Mouse (Mus musculus) midbrain, embryonic 14.5 days (tissue): ENCODE data around the gene Rbm48. TPM values are rescaled to one million over a fixed set of nuclear protein-coding genes. Genes with fewer than 3 reads are reported as not detected.

Experiments used
- ATAC-seq: fragments of 200-750 bp; cut with Nextera tagmentation; 2 replicates; pipeline ENCODE4 v1.8.0; 2017; ENCODE audit warnings: moderate number of reproducible peaks, moderate library complexity; ENCODE audit not compliant: low FRiP score, low TSS enrichment
- DNase-seq: peaks from one replicate; pipeline ENCODE4 v3.0.0-alpha.2; 2015
- H3K27ac ChIP-seq: fragments of 300-500 bp; sonication (generic); replicated peaks from 2 replicates; pipeline ENCODE4 v1.5.1; 2014; ENCODE audit warnings: mild to moderate bottlenecking, low read depth, low read length, moderate library complexity
- H3K27me3 ChIP-seq: fragments of 300-500 bp; sonication (generic); 2 replicates; pipeline ENCODE4 v1.6.1; 2014; ENCODE audit warnings: low read length, control low read depth, mixed read lengths; ENCODE audit not compliant: control insufficient read depth, insufficient read depth
- H3K36me3 ChIP-seq: fragments of 300-500 bp; sonication (generic); 2 replicates; pipeline ENCODE4 v1.6.1; 2014; ENCODE audit warnings: low read length, control low read depth; ENCODE audit not compliant: control insufficient read depth, insufficient read depth
- H3K4me1 ChIP-seq: fragments of 300-500 bp; sonication (generic); 2 replicates; pipeline ENCODE4 v1.6.1; 2014; ENCODE audit warnings: mild to moderate bottlenecking, antibody characterized with exemption, low read length, control low read depth; ENCODE audit not compliant: control insufficient read depth, insufficient read depth
- H3K4me2 ChIP-seq: fragments of 300-500 bp; sonication (generic); 2 replicates; pipeline ENCODE4 v1.6.1; 2014; ENCODE audit warnings: mild to moderate bottlenecking, low read length, moderate library complexity
- H3K4me3 ChIP-seq: fragments of 300-500 bp; sonication (generic); replicated peaks from 2 replicates; pipeline ENCODE4 v1.5.1; 2014; ENCODE audit warnings: low read depth, low read length
- H3K9ac ChIP-seq: fragments of 300-500 bp; sonication (generic); replicated peaks from 2 replicates; pipeline ENCODE4 v1.6.1; 2014; ENCODE audit warnings: mild to moderate bottlenecking, low read length, moderate library complexity
- H3K9me3 ChIP-seq: fragments of 300-500 bp; sonication (generic); 2 replicates; pipeline ENCODE4 v1.6.1; 2016; ENCODE audit warnings: low read length, control low read depth, mixed read lengths; ENCODE audit not compliant: control insufficient read depth
- WGBS: fragments of 180-500 bp; shearing (Covaris S2); extraction: QIAGEN DNeasy Blood & Tissue Kit; methylation state at CpG from one replicate; pipeline ENCODE4 v1.1.7; 2014; 5-methylcytosine and 5-hydroxymethylcytosine counted together
- polyA plus RNA-seq: library from polyadenylated mRNA; unstranded; fragments of >200 nt; fragmentation: Nextera tagmentation; extraction: Ambion mirVana; gene quantifications from 2 replicates; pipeline ENCODE4 v1.2.1, GENCODE M21; 2014

The Rbm48 gene
- polyA plus RNA-seq, result 15.7 and 18.5 TPM in 2 replicates

GRCm38 (mm10) chr5:3596399-3596766, at the start of gene Rbm48:
Gene Rbm48, minus strand, starts transcription at chr5:3596585.
- under 1% methylated on average over 31 of the region's 31 CpGs for WGBS
- DNase-seq, result peak; percentile 91

GRCm38 (mm10) chr5:3645326-3645725, 48.9 kb upstream of the Rbm48 start:
- no peak overlapping the region for H3K27ac ChIP-seq
- DNase-seq, result no peak
- peaks cover 6% of the 10 kb centered on the region; the same call in 1 of the 2 replicates for H3K4me1 ChIP-seq
- ATAC-seq, result no peak
- WGBS, result 91% methylated on average over 6 of the region's 6 CpGs
- H3K9me3 ChIP-seq, result no peaks in the 10 kb centered on the region
- peak overlapping the region; percentile 13; the same call in 1 of the 2 replicates for H3K9ac ChIP-seq
- no peak overlapping the region for H3K4me2 ChIP-seq
- H3K4me3 ChIP-seq, result no peak overlapping the region
- no peaks in the 10 kb centered on the region for H3K27me3 ChIP-seq
- H3K36me3 ChIP-seq, result peaks cover 35% of the 10 kb centered on the region

More at GRCm38 (mm10) chr5:3596399-3596766, at the start of gene Rbm48:
- Histone ChIP-seq H3K4me3 (peak within 1 kb of the TSS; percentile 87), H3K9me3 (no peaks in the 10 kb centered on the region), H3K36me3 (peaks cover 12% of the 10 kb centered on the region), H3K27me3 (no peaks in the 10 kb centered on the region), H3K9ac (peak within 1 kb of the TSS; percentile 71), H3K4me1 (peaks cover 16% of the 10 kb centered on the region), H3K27ac (peak within 1 kb of the TSS; percentile 79), H3K4me2 (peak within 1 kb of the TSS; percentile 84)
- peak; percentile 87 for ATAC-seq

GRCm38 (mm10) chr5:3644621-3645020, 48.2 kb upstream of the Rbm48 start:
- Histone ChIP-seq H3K36me3 (peaks cover 36% of the 10 kb centered on the region), H3K27ac (no peak overlapping the region), H3K4me1 (peaks cover 6% of the 10 kb centered on the region; the same call in 1 of the 2 replicates), H3K4me2 (no peak overlapping the region), H3K9me3 (no peaks in the 10 kb centered on the region), H3K27me3 (no peaks in the 10 kb centered on the region), H3K9ac (no peak overlapping the region), H3K4me3 (no peak overlapping the region)
- ATAC-seq (no peak), DNase-seq (no peak)
- WGBS, result 97% methylated on average over 6 of the region's 6 CpGs

GRCm38 (mm10) chr5:3635286-3635685, 38.9 kb upstream of the Rbm48 start:
- WGBS, result 89% methylated on average over 8 of the region's 8 CpGs
- no peak overlapping the region for H3K4me3 ChIP-seq
- no peak for DNase-seq
- no peaks in the 10 kb centered on the region for H3K9me3 ChIP-seq
- no peaks in the 10 kb centered on the region for H3K27me3 ChIP-seq
- H3K27ac ChIP-seq, result no peak overlapping the region
- H3K4me2 ChIP-seq, result no peak overlapping the region
- H3K36me3 ChIP-seq, result peaks cover 52% of the 10 kb centered on the region
- H3K9ac ChIP-seq, result no peak overlapping the region
- ATAC-seq, result no peak
- no peaks in the 10 kb centered on the region for H3K4me1 ChIP-seq

DNA sequence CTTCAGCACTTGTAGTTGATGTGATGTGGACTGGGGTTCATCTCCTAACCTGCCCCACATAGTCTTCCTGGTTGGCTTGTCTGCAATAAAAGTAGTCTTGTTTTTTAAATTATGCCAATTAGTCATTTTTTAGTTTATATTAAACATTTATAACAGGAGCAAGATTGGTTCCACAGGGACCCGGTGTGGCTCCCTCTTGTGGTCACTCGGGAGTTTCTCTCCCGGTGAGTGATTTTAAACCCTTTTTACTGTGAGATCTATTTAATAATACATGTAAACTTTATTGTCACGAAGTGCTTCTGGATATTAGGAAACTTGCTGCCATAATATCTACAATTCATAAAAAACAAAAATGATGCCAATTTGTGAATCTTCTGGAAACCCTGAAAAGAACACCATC, 37.6 kb upstream of the Rbm48 start:
- Histone ChIP-seq H3K27ac (no peak overlapping the region), H3K4me2 (no peak overlapping the region), H3K9ac (no peak overlapping the region), H3K4me1 (no peaks in the 10 kb centered on the region), H3K9me3 (no peaks in the 10 kb centered on the region), H3K36me3 (peaks cover 60% of the 10 kb centered on the region), H3K4me3 (no peak overlapping the region), H3K27me3 (no peaks in the 10 kb centered on the region)
- 72% methylated on average over 4 of the region's 4 CpGs for WGBS
- ATAC-seq (no peak), DNase-seq (no peak)

GRCm38 (mm10) chr5:3633315-3633714, 36.9 kb upstream of the Rbm48 start:
- Histone ChIP-seq H3K4me1 (no peaks in the 10 kb centered on the region), H3K36me3 (peaks cover 61% of the 10 kb centered on the region), H3K4me3 (no peak overlapping the region), H3K4me2 (no peak overlapping the region), H3K9ac (no peak overlapping the region), H3K27ac (no peak overlapping the region), H3K27me3 (no peaks in the 10 kb centered on the region), H3K9me3 (no peaks in the 10 kb centered on the region)
- DNase-seq, result no peak
- WGBS, result 95% methylated on average over 13 of the region's 13 CpGs
- ATAC-seq, result no peak

- H3K27me3 ChIP-seq, result no peaks in the 10 kb centered on the region
- H3K27ac ChIP-seq, result no peak overlapping the region
- no peaks in the 10 kb centered on the region for H3K9me3 ChIP-seq
- no peak overlapping the region for H3K4me3 ChIP-seq
- no peak overlapping the region for H3K9ac ChIP-seq
- 92% methylated on average over 5 of the region's 5 CpGs for WGBS
- no peak overlapping the region for H3K4me2 ChIP-seq
- H3K4me1 ChIP-seq, result no peaks in the 10 kb centered on the region
- H3K36me3 ChIP-seq, result peaks cover 61% of the 10 kb centered on the region
- no peak for ATAC-seq
- no peak for DNase-seq
Measured at GRCm38 (mm10) chr5:3632285-3632684, 35.9 kb upstream of the Rbm48 start.

DNA sequence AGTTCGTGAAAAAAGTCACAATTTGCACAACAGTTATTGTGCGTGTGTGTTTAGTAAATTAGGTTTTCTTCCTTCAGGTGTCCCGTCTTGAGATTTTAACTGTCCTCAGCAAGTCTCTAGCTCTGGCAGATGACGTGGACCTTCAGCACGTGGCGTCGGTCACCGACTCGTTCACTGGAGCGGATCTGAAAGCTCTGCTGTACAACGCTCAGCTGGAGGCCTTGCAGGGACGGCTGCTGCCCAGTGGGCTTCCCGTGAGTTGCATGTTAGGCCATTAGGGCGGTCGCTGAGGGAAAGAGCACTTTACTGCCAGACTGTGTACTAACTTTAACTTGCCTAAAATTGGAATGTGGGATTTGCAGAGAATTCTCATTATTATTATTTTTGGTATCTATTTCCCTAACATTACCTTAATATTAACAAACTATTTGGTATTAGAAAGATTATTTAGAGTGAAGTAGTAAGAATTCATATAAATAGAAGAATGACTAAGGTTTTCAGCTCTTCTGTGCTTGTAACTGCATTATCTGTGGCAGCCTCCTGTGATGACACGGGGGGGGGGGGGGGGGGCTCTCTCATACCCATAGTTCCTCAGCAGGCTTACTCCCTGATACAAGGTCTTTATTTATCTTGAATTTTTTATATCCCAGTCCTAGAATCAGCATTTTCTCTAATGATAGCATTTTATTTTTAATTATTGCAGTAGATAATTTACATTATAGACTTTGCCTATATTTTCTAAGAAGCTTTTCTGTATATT, 35.3 kb upstream of the Rbm48 start:
- WGBS, result 57% methylated on average over 16 of the region's 16 CpGs
- Histone ChIP-seq H3K27ac (no peak overlapping the region), H3K4me2 (no peak overlapping the region), H3K27me3 (no peaks in the 10 kb centered on the region), H3K36me3 (peaks cover 62% of the 10 kb centered on the region), H3K4me1 (no peaks in the 10 kb centered on the region), H3K4me3 (no peak overlapping the region), H3K9me3 (no peaks in the 10 kb centered on the region), H3K9ac (no peak overlapping the region)
- DNase-seq, result no peak
- no peak for ATAC-seq

GRCm38 (mm10) chr5:3630055-3630454, 33.7 kb upstream of the Rbm48 start:
- no peak for DNase-seq

More at GRCm38 (mm10) chr5:3630055-3630454, 33.7 kb upstream of the Rbm48 start:
- no peaks in the 10 kb centered on the region for H3K4me1 ChIP-seq
- no peaks in the 10 kb centered on the region for H3K9me3 ChIP-seq
- peaks cover 61% of the 10 kb centered on the region for H3K36me3 ChIP-seq
- no peak overlapping the region for H3K4me3 ChIP-seq
- H3K27me3 ChIP-seq, result no peaks in the 10 kb centered on the region
- H3K27ac ChIP-seq, result no peak overlapping the region
- no peak for ATAC-seq
- H3K9ac ChIP-seq, result no peak overlapping the region
- WGBS, result 95% methylated on average over 5 of the region's 5 CpGs
- H3K4me2 ChIP-seq, result no peak overlapping the region
